Mouse (Mus musculus) gastrocnemius, adult 18-20 months (tissue): Measurements from ENCODE around the gene Cldnd2. TPM values are rescaled to one million over a fixed set of nuclear protein-coding genes. Genes with fewer than 3 reads are reported as not detected.
"Not testable (repeated sequence)": the region's sequence is repeated elsewhere in the genome, so short reads cannot be mapped to it uniquely, and the experiment has no call there.

Experiments
- DNase-seq: peaks from one replicate; pipeline ENCODE4 v3.0.0; 2021; ENCODE audit warnings: low spot score
- long read RNA-seq, 2 experiments: library from polyadenylated mRNA; stranded (forward); transcript quantifications; one replicate each; pipeline ENCODE4 v2.0.0; 2021
- total RNA-seq, 2 experiments: library from RNA; stranded (reverse); gene quantifications; 2 replicates each; pipeline ENCODE4 v1.2.3; 2021

Gene Cldnd2
- total RNA-seq: not detected
- long read RNA-seq, experiment 1: 0 reads
- long read RNA-seq, experiment 2: 0 reads

DNA sequence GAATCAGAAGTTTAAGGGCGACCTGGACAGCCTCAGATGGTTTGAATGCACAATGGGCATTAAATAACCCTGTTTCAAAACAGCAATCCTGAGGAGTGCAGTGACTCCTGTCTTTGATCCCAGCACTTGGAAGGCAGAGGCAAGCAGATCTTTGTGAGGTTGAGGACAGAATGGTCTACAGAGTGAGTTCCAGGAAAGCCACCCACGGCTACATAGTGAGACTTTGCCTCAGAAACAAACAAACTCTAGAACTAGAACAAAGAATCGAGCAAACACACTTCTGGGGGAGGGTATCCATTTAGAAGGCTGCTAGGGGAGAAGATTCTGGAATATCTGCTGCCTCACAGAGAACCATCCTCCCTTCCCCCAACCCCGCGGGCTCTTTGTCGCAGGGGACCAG is at the start of gene Cldnd2:
TSS of gene Cldnd2 (plus strand) at position 301 of the 400 bp plus-strand sequence.
- no peak for DNase-seq

DNA sequence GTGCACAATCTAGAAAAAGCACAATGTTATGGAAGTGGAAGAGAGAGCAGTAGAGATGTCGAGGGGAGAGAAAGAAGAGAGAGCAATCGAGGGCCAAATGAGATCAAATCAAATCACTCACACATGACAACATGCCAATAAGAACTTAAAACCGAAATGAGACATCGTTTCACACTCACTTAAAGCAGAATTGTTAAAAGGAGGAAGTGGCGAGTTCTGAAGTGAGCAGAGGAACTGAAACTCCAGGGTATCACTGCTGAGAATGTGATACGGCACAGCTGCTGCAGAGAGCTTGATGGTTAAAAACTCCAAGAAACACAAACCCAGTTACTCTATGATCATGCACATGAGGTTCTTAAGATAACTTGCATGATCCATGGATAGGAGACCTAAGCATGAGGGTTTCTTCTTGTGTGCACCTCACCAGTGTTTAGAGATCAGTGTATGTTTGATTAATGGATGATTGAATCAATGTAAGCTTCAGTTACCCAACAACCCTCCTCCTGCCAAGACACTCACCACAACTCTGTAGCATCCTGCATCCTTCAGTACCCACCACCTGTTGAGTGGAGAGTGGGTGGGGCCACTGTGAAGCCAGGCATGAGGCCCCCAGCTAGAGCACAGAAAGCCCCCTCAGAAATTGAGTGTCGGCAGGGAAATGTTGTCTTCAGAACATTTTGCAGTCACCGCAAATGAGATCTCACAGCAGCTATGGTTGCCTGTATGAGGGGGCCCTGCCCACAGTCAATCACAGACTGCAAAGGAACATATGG is 48.0 kb upstream of the Cldnd2 start:
- no peak for DNase-seq

DNA sequence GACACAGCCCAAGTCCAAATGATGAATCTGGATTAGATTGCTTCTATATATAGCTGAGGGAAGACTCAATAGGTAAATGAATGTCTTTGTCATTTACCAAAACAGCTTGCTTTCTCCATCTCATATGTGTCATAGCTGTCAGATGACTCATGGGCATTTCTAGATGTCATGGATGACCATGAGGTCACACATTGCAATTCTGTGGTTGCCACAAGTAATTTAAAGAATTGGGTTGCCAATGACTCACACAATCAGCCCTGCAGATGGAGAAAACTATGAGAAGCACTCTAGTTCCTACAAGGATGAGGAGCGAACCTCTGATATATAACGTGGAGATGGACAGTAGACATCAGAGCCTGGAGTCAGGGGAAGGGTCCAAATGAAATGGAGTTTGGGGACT is 41.1 kb upstream of the Cldnd2 start:
- DNase-seq: no peak

DNA sequence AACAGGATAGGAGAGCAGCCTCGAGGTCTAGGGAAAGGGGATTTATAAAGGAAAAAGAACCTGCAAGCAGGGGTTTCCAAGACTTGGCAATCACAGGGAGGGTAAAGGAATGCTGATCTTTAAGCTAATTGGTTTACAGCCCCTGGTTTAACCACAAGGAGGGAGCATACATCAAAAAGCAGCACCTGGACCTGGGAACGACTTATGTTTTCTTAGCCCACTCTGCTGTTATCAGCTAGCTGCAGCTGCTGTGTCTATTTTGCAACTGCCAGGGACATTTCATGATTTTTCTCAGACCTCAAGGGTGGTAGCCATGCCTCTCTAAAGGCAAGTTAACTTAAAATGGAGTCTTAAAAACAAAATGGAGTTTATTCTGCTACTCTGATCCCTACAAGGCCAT is 37.9 kb upstream of the Cldnd2 start:
- no peak for DNase-seq

DNA sequence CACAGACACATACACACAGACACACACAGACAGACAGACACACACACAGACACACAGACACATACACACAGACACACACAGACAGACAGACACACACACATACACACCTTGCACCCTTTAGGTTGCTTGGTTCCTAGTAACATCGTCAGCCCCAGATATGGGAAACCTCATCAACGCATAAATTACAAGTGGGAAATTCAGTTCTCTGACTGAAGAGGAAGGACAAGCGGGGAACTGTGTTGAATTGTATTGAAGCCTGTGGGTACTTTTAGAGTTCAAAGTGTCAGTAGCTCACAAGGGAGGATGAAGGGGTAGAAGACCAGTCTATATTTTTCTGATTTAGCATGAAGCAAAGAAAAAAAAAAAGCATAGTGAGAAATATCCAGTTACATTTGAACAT is 33.0 kb upstream of the Cldnd2 start:
- no peak for DNase-seq

DNA sequence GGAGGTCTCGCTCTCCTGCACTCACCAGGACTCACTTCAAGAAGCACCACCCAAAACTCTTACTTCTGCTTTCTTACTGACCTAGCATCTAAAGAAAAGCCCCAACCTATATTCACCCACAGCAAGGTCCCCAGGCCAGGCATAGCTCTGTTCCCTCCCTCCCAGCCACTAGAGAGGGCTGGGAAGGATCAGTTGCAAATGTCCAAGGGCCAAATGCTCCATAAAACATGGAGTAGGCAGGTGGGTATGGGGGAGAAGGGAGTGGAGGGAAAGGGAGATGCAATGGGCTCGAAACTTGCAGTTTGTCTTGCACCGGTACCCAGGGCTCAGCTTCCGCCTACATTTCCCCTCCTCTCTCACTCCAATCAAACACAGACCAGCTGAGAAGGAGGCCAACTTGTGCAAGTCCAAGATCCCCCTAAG is 32.4 kb upstream of the Cldnd2 start, which contains the start of gene Siglecg:
TSS of gene Siglecg (plus strand) at position 74 of the 423 bp plus-strand sequence.
- DNase-seq: no peak

DNA sequence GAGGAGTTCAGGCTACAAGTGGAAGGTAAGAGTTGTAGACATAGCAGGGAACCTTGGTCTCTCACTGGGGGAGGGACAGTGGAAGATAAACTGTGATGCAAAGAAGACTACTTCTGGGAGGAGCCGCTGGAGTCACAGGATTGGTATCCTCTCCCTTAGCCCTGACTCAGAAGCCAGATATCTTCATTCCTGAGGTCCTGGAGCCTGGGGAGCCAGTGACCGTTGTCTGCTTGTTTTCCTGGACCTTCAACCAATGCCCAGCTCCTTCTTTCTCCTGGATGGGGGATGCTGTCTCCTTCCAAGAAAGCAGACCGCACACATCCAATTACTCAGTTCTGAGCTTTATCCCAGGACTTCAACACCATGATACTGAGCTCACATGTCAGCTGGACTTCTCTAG is 31.5 kb upstream of the Cldnd2 start:
- no peak for DNase-seq

DNA sequence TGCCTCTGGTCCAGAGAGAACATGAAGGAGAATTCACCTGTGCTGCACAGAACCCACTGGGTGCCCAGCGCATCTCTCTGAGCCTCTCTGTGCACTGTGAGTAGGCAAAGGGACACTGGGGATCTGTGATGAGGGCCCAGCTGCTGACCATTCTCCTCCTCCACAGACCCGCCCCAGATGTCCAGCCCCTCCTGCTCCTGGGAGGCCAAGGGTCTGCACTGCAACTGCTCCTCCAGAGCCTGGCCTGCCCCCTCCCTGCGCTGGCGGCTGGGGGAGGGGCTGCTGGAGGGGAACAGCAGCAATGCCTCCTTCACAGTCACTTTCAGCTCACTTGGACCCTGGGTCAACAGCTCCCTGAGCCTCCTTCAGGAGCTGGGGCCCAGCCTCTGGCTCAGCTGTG is 28.9 kb upstream of the Cldnd2 start:
- not testable (repeated sequence) for DNase-seq

DNA sequence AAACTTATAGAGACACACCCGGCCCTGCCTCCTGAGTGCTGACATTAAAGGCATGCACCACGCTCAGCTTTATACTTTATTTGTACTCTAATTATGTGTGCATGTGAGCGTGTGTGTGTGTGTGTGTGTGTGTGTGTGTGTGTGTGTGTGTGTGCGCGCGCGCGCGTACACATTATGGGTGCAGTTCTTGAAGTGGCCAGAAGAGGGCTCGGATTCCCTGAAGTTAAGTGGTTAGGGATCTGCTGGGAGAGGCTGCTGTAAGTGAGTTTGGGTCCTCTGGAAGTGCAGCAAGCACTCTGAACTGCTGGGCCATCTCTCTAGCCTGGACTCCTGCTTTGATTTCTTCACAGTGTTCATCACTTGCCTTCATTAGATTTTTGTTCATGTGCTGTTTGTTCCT is 23.3 kb upstream of the Cldnd2 start:
- no peak for DNase-seq

DNA sequence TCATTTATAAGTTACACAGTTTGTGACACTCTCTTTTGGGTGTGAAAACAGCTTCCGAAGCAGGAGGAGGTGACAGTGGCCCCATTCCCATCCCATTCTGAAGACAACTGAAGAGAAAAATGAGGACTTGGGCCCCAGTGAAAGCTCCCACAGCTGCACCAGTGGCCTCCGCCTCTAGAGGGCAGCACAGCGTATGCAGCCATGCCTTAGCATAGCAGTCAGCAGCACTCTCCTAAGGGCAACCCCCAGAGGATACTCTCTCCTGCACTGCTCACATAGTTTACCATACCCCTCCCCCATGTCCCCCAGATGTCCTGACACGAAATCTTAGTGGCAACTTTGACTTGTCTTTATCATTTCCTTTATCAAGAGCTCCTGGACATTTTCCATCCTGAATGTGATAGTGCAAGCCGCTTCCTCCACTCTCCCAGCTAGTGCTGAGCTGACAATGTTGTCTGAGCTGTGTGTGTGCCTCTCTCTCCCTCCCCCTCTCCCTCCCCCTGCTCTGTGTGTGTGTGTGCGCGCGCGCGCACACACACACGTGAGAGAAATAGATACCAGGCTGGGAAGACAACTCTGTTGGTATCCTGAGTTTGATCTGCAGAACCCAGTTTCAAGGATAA is 17.5 kb upstream of the Cldnd2 start:
- peak; percentile 83 for DNase-seq

DNA sequence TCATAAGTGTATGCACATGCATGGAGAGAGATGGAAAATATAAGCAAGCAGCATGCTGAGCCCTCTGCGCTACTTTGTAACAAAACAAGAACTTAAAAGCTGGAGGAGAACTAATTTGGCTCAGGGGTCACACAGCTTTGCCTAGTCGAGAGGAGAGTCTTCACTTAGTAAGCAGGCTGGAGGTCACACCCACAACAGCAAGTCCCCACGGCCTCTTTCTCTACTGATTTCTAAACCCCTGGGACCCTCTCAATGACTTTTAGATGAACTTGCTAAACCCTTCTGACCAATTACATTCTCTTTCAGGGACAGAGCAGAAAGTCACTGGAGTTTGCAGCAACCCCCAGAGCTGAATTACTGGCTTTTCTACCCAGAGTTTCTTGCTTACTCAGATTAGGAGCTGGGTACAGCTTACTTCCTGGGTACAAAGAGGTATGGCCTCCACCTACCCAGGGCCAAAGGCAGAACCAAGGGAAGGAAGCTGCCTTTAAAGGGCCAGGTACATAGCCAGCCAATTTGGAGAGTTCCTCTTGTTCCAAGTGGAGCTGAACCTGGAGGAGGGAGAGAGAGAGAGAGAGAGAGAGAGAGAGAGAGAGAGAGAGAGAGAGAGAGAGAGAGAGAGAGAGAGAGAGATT is 16.5 kb upstream of the Cldnd2 start:
- no peak for DNase-seq

DNA sequence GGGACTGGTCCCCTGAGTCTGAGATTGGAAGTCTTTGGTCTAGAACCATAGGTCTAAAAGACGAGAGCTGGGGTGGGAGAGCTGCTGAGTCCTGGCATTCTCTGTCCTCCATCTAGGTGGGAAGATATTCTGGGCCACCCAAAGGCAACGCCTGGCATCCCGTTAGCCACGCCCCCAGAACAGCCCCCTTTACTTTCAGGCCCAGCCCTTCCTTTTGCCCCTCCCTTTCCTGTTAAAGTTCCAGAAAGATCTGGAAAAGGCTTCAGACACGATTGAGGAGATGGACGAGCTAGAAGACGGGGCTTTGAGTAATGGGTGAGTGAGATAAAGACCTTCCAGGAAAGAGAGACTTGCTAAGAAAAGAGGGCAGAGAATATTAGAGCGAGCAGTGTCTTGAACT is 13.2 kb upstream of the Cldnd2 start, which contains the start of gene Lim2:
TSS of gene Lim2 (plus strand) at position 265 of the 400 bp plus-strand sequence.
- no peak for DNase-seq

DNA sequence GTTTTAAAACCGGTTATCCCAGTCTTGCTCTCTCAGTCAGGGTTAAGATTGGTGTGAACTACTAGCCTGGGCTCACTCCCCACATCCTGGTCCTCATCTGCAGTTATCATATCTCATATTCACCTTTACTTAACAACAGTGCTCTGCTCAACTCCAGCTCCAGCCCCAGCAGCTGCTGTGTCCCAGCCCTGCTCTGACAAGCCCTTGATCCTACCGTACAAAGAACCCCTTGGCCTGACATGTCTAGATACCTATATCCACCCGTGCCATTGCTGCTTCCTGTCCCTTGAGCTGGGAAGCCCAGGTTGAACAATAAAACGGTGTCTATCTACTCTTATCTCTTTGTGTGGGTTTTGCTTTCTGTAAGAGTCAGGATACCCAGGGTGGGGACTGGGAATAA is 11.1 kb upstream of the Cldnd2 start:
- DNase-seq: no peak

DNA sequence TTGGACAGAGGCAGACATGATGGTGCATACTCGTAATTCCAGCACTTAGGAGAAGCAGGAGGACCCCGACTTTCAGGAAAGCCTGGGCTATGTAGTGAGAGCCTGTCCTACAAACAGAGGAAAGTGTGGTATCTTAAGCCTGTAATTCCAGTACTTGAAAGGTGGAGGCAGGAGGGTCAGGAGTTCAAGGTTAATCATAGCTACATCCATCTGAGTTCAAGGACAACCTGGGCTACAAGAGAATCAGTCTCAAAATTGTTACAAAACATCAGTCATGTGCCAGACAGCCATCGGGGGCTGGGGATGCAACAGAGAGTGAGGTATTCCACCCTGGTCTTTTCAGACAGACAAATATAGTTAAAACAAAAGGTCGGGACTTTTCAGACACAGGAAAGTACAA is 7.7 kb upstream of the Cldnd2 start:
- DNase-seq: no peak

DNA sequence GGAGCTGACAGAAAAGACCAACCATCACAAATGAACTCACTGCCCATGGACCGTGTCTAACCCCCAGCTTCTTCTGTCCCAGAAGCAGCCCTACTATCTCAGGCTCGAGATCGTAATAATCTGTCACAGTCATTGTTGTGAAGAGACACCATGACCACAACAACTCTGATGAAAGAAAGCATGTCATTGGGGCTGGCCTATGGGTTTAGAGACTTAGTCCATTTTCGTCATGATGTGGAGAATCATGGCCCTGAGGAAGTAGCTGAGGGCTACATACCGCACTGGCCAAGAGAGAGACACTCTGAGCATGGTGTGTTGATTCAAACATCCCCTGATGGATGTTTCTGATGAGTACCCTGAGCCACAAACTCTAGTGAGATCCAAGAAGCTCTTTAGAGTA is 5.9 kb upstream of the Cldnd2 start:
- no peak for DNase-seq

DNA sequence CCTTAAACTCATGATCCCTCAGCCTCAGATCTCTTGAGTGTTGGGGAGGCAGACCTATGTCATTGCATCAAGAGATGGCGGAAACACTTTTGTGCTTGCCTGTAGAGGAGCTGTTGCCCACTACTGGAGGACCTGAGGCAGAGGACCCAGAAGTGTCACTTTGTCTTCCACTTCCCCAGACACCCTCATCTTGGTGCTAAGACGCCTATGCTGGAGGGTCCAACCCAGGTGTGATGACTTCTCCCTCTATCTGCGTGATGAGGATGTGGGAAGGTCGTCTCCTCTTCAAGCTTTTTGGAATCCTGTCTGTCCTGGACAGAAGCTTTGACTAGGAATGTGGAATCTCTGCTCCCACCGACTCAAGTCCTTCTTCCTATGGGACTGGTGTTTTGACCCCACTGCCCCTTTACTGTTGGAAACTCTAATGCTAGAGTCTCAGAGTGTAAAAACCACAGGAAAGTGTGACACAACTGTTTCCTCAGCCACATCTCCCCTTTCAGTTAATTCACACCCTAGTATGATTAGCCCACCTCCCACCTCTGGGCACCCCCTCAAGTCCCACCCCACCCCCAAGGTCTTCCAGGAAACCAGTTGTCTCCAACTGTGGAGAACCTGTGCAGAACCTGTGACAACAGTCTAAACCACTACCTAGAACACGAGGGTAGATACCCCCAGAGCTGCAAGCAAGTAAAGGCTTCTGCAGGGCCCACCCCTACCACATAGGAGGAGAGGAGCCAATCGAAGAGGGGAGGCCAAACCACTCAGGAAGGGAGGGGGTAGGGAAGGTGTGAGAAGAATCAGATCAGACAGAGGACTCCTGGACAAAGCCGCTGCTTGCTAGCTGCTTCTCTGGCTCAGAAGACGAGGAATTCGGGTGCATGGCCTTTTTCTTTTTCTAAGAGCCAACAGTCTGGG is 4.0 kb upstream of the Cldnd2 start, which contains the start of gene Nkg7:
TSS of gene Nkg7 (plus strand) at position 733 of the 915 bp plus-strand sequence.
- no peak for DNase-seq

DNA sequence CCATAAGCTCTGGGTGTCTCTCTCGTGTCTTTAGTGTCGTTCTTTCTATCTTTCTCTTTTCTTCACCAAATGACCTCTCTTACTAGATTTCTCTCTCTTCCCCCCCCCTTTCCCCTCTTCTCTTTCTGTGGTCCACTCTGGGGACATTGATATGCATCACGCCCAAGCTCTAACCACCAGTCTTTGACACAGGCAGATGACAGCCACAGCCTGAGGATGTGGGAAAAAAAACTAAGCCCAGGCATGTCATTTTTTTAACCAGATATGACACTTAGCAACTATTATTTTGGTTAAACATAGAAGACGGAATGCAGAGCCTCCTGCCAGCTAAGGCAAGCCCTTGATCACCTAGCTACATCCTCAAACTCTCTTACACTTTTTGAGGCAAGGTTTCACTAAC is 2.0 kb upstream of the Cldnd2 start:
- DNase-seq: no peak

DNA sequence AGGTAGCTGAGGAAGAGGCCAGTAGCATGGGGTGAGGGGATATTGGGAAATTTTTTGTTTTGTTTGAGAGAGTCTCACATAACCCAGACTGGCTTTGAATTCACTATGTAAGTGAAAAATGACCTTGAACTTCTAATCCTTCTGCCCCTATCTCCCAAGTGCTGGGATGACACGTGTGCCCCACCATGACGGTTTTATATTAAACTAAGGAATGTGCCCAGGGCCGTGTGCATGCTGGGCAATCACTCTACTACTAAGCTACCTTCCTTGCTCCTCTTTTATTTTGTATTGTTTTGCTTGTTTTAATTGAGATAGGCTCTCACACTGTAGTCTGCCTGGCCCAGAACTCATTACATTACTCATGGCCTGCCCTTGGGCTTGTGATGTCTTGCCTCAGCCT is 489 bp downstream of the Cldnd2 start:
- DNase-seq: no peak

DNA sequence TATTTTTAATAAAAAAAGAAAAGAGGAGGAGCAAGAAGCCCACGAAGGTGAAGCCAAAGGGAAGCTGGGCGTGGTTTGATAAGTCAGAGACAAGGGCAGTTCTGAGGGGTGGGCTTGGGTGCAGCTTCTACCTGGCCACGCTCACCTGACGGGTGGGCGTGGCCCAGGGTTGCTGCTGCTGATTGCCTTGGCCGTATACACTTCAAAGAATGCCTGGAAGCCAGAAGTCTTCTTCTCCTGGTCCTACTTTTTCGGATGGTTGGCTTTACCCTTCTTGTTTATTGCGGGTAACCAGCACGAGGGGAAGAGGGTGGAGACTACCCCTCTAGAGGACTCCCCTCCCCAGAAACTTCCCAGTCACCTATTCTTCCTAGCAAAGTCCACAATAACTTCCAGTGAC is 2.1 kb downstream of the Cldnd2 start:
- DNase-seq: no peak

DNA sequence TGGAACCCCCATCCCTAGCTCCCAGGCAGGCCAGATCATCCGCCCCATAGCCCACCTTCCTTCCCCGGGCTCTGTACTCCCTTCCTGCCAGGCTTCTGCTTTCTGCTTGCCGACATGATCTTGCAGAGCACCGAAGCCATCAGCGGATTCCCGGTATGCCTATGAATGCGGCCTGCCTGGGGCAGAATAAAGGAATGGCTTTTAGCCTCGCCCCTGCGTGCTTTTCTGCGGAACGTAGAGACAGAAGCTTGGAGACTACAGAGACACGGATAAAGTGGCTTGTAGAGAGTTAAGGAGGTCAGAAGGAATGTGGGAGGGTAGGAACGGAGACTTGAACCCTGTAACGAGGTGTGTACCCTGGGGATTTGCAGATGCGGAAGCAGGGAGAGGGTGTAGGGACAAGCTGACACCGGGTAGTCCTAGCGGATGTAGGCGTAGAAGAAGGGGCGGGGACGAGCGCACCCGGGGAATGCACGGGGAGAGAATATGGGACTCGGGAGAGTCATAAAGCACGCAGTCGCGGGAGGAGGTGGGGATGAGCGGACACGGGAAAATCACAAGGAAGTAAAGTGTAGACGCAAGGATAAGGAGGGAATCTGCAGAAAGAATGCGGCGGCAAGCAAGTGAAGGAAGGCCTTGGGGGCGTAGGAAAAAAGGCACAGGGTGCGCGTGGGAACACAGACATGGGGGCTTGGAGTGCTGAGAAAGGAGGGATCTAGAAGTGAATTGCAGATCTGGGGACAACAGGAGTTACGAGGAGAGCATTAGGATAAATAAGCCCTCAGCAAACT is 2.7 kb downstream of the Cldnd2 start:
- DNase-seq: peak; percentile 87

DNA sequence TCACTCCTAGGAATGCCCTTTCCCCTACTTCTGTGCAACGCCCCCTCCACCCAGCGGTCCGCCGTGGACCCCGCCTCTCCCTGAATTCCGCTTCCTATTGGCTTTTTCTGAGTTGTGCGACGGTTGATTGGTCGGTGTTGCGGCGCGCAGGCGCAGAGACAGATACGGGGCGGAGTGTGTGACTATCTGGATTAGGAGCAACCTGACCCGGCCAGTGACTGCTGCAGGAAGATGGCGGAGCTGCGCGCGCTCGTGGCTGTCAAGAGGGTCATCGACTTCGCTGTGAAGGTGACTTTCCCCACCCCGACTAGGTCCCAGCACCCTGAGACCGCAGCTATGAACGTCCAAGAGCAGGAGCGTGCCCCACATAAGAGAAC is 3.3 kb downstream of the Cldnd2 start, which contains the start of the genes Etfb and Gm45233:
TSS of gene Etfb (plus strand) at position 167 of the 377 bp plus-strand sequence.
TSS of gene Gm45233 (plus strand) at position 212 of the 377 bp plus-strand sequence.
- DNase-seq: peak; percentile 96
